Mouse (Mus musculus) CH12.LX (cell line): ENCODE results near the gene Gm37419. TPM values are rescaled to one million over a fixed set of nuclear protein-coding genes. Genes with fewer than 3 reads are reported as not detected.

Experiments
- DNase-seq: peaks from one replicate; pipeline ENCODE4 v3.0.0-alpha.2; 2013; ENCODE audit errors: extremely low read depth
- H3K27ac ChIP-seq: 2 replicates; pipeline ENCODE4 v1.5.1; 2012; ENCODE audit warnings: low read depth, mild to moderate bottlenecking, control low read depth, moderate library complexity; ENCODE audit not compliant: insufficient read depth
- H3K27me3 ChIP-seq: replicated peaks from 2 replicates; pipeline ENCODE3; 2012; ENCODE audit warnings: inconsistent platforms
- H3K36me3 ChIP-seq, 2 experiments: replicated peaks in 1 of 2; 2 replicates each; pipeline versions ENCODE3 to v1.6.1; 2012; ENCODE audit warnings: inconsistent platforms in 1 of 2, low read length in 1 of 2, mild to moderate bottlenecking in 1 of 2, mixed read lengths in 1 of 2, moderate library complexity in 1 of 2; ENCODE audit not compliant: control insufficient read depth in 1 of 2, insufficient read depth in 1 of 2
- H3K4me1 ChIP-seq, 2 experiments: 2 replicates each; pipeline ENCODE4 v1.6.1; 2012; ENCODE audit warnings: inconsistent platforms in 1 of 2, moderate library complexity in 1 of 2; ENCODE audit not compliant: insufficient read depth in 2 of 2, control insufficient read depth in 1 of 2
- H3K4me2 ChIP-seq: 2 replicates; pipeline ENCODE4 v1.6.1; 2012; ENCODE audit warnings: low read depth, mild to moderate bottlenecking, control low read depth; ENCODE audit not compliant: poor library complexity, insufficient read depth, severe bottlenecking
- H3K4me3 ChIP-seq, 3 experiments: fragments of 150-350 bp in 1 of 3; sonication (generic) in 1 of 3; replicated peaks in 1 of 3; 2 replicates each; pipeline versions ENCODE3 to v1.5.1; 2011 to 2012; ENCODE audit warnings: low read depth in 2 of 3, low read length in 2 of 3, mild to moderate bottlenecking in 2 of 3, moderate library complexity in 2 of 3, control low read depth in 1 of 3, improper control_type of control experiment in 1 of 3, inconsistent platforms in 1 of 3, mixed read lengths in 1 of 3; ENCODE audit not compliant: poor library complexity in 1 of 3
- H3K79me2 ChIP-seq: replicated peaks from 2 replicates; pipeline ENCODE4 v1.6.1; 2012; ENCODE audit warnings: mild to moderate bottlenecking, moderate library complexity; ENCODE audit not compliant: control insufficient read depth, poor library complexity, insufficient read depth, severe bottlenecking; ENCODE audit errors: extremely low read depth
- H3K9ac ChIP-seq: 2 replicates; pipeline ENCODE4 v1.6.1; 2012; ENCODE audit warnings: low read depth, mild to moderate bottlenecking, control low read depth, moderate library complexity; ENCODE audit not compliant: insufficient read depth
- H3K9me3 ChIP-seq: replicated peaks from 2 replicates; pipeline ENCODE3; 2012; ENCODE audit warnings: low read length, inconsistent platforms, mixed read lengths
- BHLHE40 ChIP-seq: IDR thresholded peaks from 2 replicates; pipeline ENCODE4 v1.6.1; 2011; ENCODE audit warnings: mild to moderate bottlenecking, low read depth, low read length, improper control_type of control experiment
- CHD2 ChIP-seq: IDR thresholded peaks from 2 replicates; pipeline ENCODE4 v1.6.1; 2011; ENCODE audit warnings: low read length, improper control_type of control experiment
- E2F4 ChIP-seq: IDR thresholded peaks from 2 replicates; pipeline ENCODE4 v1.6.1; 2011; ENCODE audit warnings: low read depth, low read length, improper control_type of control experiment; ENCODE audit not compliant: insufficient replicate concordance
- ELF1 ChIP-seq: IDR thresholded peaks from 2 replicates; pipeline ENCODE4 v1.6.1; 2014; ENCODE audit warnings: low read depth, mild to moderate bottlenecking, inconsistent platforms, low read length, improper control_type of control experiment
- ETS1 ChIP-seq: conservative IDR thresholded peaks from 2 replicates; pipeline ENCODE4 v1.6.1; 2012; ENCODE audit warnings: low read depth, mild to moderate bottlenecking, inconsistent platforms, low read length, improper control_type of control experiment, moderate library complexity
- JUN ChIP-seq: IDR thresholded peaks from 2 replicates; pipeline ENCODE4 v1.6.1; 2011; ENCODE audit warnings: low read depth, mild to moderate bottlenecking, low read length, improper control_type of control experiment, moderate library complexity; ENCODE audit not compliant: insufficient read depth
- JUND ChIP-seq: conservative IDR thresholded peaks from 2 replicates; pipeline ENCODE4 v1.6.1; 2011; ENCODE audit warnings: low read depth, low read length, improper control_type of control experiment
- MAX ChIP-seq: IDR thresholded peaks from 2 replicates; pipeline ENCODE4 v1.6.1; 2011; ENCODE audit warnings: low read length, improper control_type of control experiment
- MXI1 ChIP-seq: IDR thresholded peaks from 2 replicates; pipeline ENCODE4 v1.6.1; 2011; ENCODE audit warnings: mild to moderate bottlenecking, low read depth, low read length, improper control_type of control experiment
- NELFE ChIP-seq: IDR thresholded peaks from 2 replicates; pipeline ENCODE4 v1.6.1; 2011; ENCODE audit warnings: low read depth, low read length, improper control_type of control experiment
- NRF1 ChIP-seq: IDR thresholded peaks from 2 replicates; pipeline ENCODE4 v1.6.1; 2014; ENCODE audit warnings: low read depth, mild to moderate bottlenecking, inconsistent platforms, low read length, improper control_type of control experiment, moderate library complexity
- RAD21 ChIP-seq: IDR thresholded peaks from 2 replicates; pipeline ENCODE4 v1.6.1; 2011; ENCODE audit warnings: low read depth, mild to moderate bottlenecking, low read length, improper control_type of control experiment, moderate library complexity
- TBP ChIP-seq: conservative IDR thresholded peaks from 2 replicates; pipeline ENCODE4 v1.6.1; 2011; ENCODE audit warnings: low read depth, low read length, improper control_type of control experiment
- TCF12 ChIP-seq: IDR thresholded peaks from 2 replicates; pipeline ENCODE4 v1.6.1; 2014; ENCODE audit warnings: low read depth, mild to moderate bottlenecking, inconsistent platforms, low read length, improper control_type of control experiment
- UBTF ChIP-seq: IDR thresholded peaks from 2 replicates; pipeline ENCODE4 v1.6.1; 2012; ENCODE audit warnings: low read depth, mild to moderate bottlenecking, inconsistent platforms, low read length, improper control_type of control experiment, moderate library complexity
- USF1 ChIP-seq: IDR thresholded peaks from 2 replicates; pipeline ENCODE4 v1.6.1; 2014; ENCODE audit warnings: low read depth, mild to moderate bottlenecking, inconsistent platforms, low read length, improper control_type of control experiment
- USF2 ChIP-seq: conservative IDR thresholded peaks from 2 replicates; pipeline ENCODE4 v1.6.1; 2011; ENCODE audit warnings: low read depth, low read length, improper control_type of control experiment
- ZC3H11A ChIP-seq: IDR thresholded peaks from 2 replicates; pipeline ENCODE4 v1.6.1; 2012; ENCODE audit warnings: low read depth, mild to moderate bottlenecking, inconsistent platforms, low read length, improper control_type of control experiment
- ZMIZ1 ChIP-seq: IDR thresholded peaks from 2 replicates; pipeline ENCODE4 v1.6.1; 2012; ENCODE audit warnings: low read depth, mild to moderate bottlenecking, inconsistent platforms, low read length, improper control_type of control experiment
- ZNF384 ChIP-seq: IDR thresholded peaks from 2 replicates; pipeline ENCODE4 v1.6.1; 2012; ENCODE audit warnings: low read depth, low read length, improper control_type of control experiment, inconsistent platforms
- dilution Hi-C: fragments of 300-500 bp; cut with MboI; formaldehyde crosslinking; loops from 2 replicates; pipeline ENCODE4 v1.14.3; 2020; ENCODE audit warnings: low sequenced_read_pairs; ENCODE audit not compliant: extremely low pct_unique_long_range_greater_than_20kb, extremely low pct_ligation_motif_present
- in situ Hi-C: fragments of 300-500 bp; cut with MboI; formaldehyde crosslinking; loops from 3 replicates; pipeline ENCODE4 v1.14.3; 2019; ENCODE audit warnings: low sequenced_read_pairs, low pct_ligation_motif_present, low pct_unique_long_range_greater_than_20kb, mixed read lengths
- polyA plus RNA-seq: library from polyadenylated mRNA; unstranded; fragments of >175 nt; gene quantifications from 2 replicates; pipeline ENCODE4 v1.2.1, GENCODE M21; 2012; ENCODE audit warnings: low read depth; ENCODE audit not compliant: insufficient read length
- total RNA-seq, 2 experiments: library from RNA; depleted of rRNA; stranded (reverse); fragments of 300-350 nt in 1 of 2; fragments of >200 nt in 1 of 2; gene quantifications; 2 replicates each; pipeline ENCODE4 v1.2.3; 2012 to 2014

Gene Gm37419
- total and polyA plus RNA-seq, 3 experiments, result not detected

DNA sequence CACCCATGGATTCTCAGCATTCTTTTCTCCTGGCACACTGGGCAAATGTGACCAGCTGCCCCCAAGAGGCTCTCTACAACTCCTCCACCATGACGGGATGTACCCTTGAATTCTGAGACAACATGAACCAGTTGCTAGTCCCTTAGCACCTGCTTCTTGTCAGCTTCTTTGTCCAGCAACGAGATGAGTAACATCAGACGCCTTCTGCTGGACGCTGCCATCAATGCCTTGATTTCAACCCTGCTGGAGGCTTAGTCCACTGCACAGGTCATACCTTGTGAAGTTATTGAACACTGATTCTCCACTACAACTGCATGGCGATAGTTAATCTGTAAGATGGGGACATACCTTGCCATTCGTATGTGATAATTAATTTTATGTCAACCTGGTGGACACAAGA is 40.6 kb upstream of the Gm37419 start:
- in situ Hi-C loops, result no loop called here
- no peak overlapping the region for H3K4me2 ChIP-seq

DNA sequence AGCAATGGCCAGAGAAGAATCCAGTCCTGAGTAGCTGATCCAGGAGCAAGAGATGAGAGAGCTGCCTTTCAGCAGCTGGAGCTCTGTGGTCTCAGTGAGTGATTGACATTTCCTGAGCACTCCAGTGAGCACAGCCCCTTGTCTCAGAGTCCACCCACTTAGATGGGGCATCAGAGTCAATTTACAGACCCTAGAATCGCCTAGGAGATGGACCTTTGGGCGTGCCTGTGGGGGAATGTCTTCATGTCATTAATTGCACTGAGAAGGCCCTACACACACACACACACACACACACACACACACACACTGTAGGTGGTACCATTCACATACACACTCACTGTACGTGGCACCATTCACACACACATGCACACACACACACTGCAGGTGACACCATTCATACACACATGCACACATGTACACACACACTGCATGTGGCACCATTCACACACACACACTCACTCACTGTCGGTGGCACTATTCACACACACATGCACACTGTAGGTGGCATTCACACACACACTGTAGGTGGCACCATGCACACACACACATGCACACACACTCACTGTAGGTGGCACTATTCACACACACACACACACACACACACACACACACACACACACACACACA is 36.1 kb upstream of the Gm37419 start:
- no peak for TF ChIP-seq E2F4
- no peak for TF ChIP-seq RAD21
- no peak for TF ChIP-seq MAX
- TF ChIP-seq ETS1, result no peak
- no peak for TF ChIP-seq USF2
- no peak for TF ChIP-seq UBTF
- no peak for TF ChIP-seq TCF12
- TF ChIP-seq ELF1, result no peak
- no peak for TF ChIP-seq USF1
- no peak for TF ChIP-seq TBP
- TF ChIP-seq ZC3H11A, result no peak
- TF ChIP-seq NELFE, result no peak
- no peak for TF ChIP-seq JUND
- no peak for TF ChIP-seq MXI1
- TF ChIP-seq CHD2, result no peak
- TF ChIP-seq ZMIZ1, result no peak
- no peak for TF ChIP-seq ZNF384
- TF ChIP-seq, all 38 proteins: peak for 0
- dilution Hi-C loops, result no loop called here
- Histone ChIP-seq H3K4me1 (peaks cover 0 to 3% of the 10 kb centered on the region in 2 experiments; a peak in 1 of 4 replicates), H3K4me3 (no peak overlapping the region), H3K79me2 (no peaks in the 10 kb centered on the region), H3K4me2 (no peak overlapping the region), H3K9me3 (no peaks in the 10 kb centered on the region), H3K27me3 (no peaks in the 10 kb centered on the region), H3K9ac (no peak overlapping the region), H3K36me3 (no peaks in the 10 kb centered on the region), H3K27ac (no peak overlapping the region)
- DNase-seq, result no peak
- in situ Hi-C loops, result no loop called here

More for the DNA sequence above, 40.6 kb upstream of the Gm37419 start:
- Histone ChIP-seq H3K9me3 (no peaks in the 10 kb centered on the region), H3K27me3 (no peaks in the 10 kb centered on the region), H3K4me1 (peaks cover 3% of the 10 kb centered on the region in 2 experiments; a peak in 2 of 4 replicates), H3K27ac (no peak overlapping the region), H3K36me3 (no peaks in the 10 kb centered on the region), H3K4me3 (no peak overlapping the region), H3K9ac (no peak overlapping the region), H3K79me2 (no peaks in the 10 kb centered on the region)
- no peak for DNase-seq
- TF ChIP-seq USF2 (no peak), NRF1 (no peak), TBP (no peak), TCF12 (no peak), BHLHE40 (no peak), JUN (no peak)
- dilution Hi-C loops, result no loop called here
